Mouse (Mus musculus) lung, embryonic 16.5 days (tissue): ENCODE measurements at regions not wholly inside any gene's neighbourhood (a gene's known extent, or its start where the extent isn't known, plus 50 kb on each side); places are given as distances from the start of the nearest gene placed in this dataset.
A peak's percentile ranks its signal among the peaks of the same experiment; 100 is the strongest.

Source experiments
- ATAC-seq: fragments of 200-750 bp; cut with Nextera tagmentation; 2 replicates; pipeline ENCODE4 v1.8.0; 2017; ENCODE audit warnings: low read depth, mild to moderate bottlenecking, moderate library complexity
- H3K27ac ChIP-seq: fragments of 300-500 bp; sonication (generic); 2 replicates; pipeline ENCODE4 v1.5.1; 2014; ENCODE audit warnings: mild to moderate bottlenecking, control low read depth, low read length
- H3K27me3 ChIP-seq: fragments of 300-500 bp; sonication (generic); 2 replicates; pipeline ENCODE4 v1.6.1; 2014; ENCODE audit warnings: low read depth, low read length, mixed read lengths; ENCODE audit not compliant: control insufficient read depth, insufficient read depth
- H3K36me3 ChIP-seq: fragments of 300-500 bp; sonication (generic); 2 replicates; pipeline ENCODE4 v1.6.1; 2014; ENCODE audit warnings: low read length; ENCODE audit not compliant: control insufficient read depth, insufficient read depth
- H3K4me1 ChIP-seq: fragments of 300-500 bp; sonication (generic); replicated peaks from 2 replicates; pipeline ENCODE4 v1.6.1; 2014; ENCODE audit warnings: low read length, mixed read lengths; ENCODE audit not compliant: control insufficient read depth, insufficient read depth
- H3K4me2 ChIP-seq: fragments of 300-500 bp; sonication (generic); 2 replicates; pipeline ENCODE4 v1.6.1; 2014; ENCODE audit warnings: low read depth, low read length, control low read depth
- H3K4me3 ChIP-seq: fragments of 300-500 bp; sonication (generic); 2 replicates; pipeline ENCODE4 v1.5.1; 2014; ENCODE audit warnings: mild to moderate bottlenecking, low read length, control low read depth
- H3K9ac ChIP-seq: fragments of 300-500 bp; sonication (generic); 2 replicates; pipeline ENCODE4 v1.6.1; 2014; ENCODE audit warnings: low read length, control low read depth
- H3K9me3 ChIP-seq: fragments of 300-500 bp; sonication (generic); 2 replicates; pipeline ENCODE4 v1.6.1; 2016; ENCODE audit warnings: low read length; ENCODE audit not compliant: control insufficient read depth
- WGBS: fragments of 180-500 bp; shearing (Covaris S2); extraction: QIAGEN DNeasy Blood & Tissue Kit; methylation state at CpG from one replicate; pipeline ENCODE4 v1.1.7; 2014; 5-methylcytosine and 5-hydroxymethylcytosine counted together

DNA sequence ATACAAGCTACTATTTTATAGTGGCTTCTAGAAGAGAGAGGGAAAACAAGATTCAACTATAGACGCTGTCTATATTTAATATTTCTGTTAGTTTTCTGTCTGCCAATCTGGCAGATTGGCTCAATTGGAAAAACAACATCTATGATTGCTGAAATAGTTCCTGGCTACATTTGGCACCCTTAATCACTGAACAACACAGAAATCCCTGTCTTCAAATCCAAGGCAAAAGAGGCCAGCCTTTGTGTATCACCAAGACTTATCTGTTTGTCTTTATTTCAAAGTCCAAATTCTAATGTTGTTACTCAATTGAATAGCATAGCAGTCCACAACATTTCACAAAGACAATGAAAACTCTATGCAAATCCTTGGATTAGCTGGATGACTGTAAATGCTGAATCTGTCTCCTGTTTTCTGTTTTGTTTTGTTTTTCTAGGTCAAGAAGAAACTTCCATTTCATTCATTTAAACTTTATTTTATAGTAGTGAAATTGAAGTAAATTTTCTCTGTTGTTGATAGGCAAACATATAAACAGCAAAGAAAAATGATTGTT, 265.1 kb upstream of the Gm9747 start:
- no peaks in the 10 kb centered on the region for H3K4me1 ChIP-seq
- no peak overlapping the region for H3K9ac ChIP-seq
- H3K36me3 ChIP-seq, result no peaks in the 10 kb centered on the region
- H3K27me3 ChIP-seq, result no peaks in the 10 kb centered on the region
- no peak overlapping the region for H3K27ac ChIP-seq
- no peak overlapping the region for H3K4me2 ChIP-seq
- no peak overlapping the region for H3K4me3 ChIP-seq
- ATAC-seq, result no peak
- no peaks in the 10 kb centered on the region for H3K9me3 ChIP-seq
- WGBS, result 85% methylated on average over 1 of the region's 1 CpGs

DNA sequence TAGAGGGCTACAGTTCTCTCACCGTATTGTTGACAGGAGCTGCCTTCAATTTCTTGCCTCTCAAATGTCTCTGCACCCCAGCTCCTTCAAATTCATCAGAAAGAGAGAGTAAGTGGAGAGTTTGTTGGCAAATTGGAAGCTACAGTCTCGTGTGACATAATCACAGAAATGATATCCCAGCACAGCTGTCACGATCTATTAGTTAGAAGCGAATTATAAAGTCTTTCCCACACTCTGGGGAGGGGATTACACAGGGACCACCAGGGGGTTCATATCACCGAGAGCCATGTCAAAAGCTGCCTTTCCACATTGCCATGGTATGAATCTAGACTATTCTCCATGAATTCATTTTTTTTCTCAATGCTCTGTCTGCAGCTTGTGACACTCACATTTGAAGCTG, 260.3 kb upstream of the Gm9747 start:
- WGBS, result 78% methylated on average over 5 of the region's 5 CpGs
- H3K9ac ChIP-seq, result no peak overlapping the region
- no peaks in the 10 kb centered on the region for H3K4me1 ChIP-seq
- no peak overlapping the region for H3K27ac ChIP-seq
- H3K4me2 ChIP-seq, result no peak overlapping the region
- H3K27me3 ChIP-seq, result no peaks in the 10 kb centered on the region
- H3K9me3 ChIP-seq, result no peaks in the 10 kb centered on the region
- no peaks in the 10 kb centered on the region for H3K36me3 ChIP-seq
- no peak overlapping the region for H3K4me3 ChIP-seq
- ATAC-seq, result no peak

DNA sequence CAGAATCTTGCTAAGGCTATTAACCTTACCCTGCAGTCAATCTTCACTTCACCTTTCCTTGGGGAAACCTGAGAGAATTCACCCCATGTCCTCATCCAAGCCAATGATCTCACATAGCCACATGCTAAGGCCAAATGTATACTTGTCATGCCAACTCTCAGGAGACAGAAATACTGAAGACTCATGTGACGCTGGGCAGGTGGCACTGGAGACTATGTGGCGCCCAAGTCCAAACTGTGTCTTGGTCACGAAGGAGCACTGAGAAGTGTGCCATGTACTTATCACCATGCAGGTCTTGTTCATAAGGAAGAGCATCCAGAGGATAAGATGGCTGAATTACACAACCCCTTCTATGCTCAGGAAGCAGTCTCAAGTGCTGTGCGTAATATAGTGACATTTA, 259.4 kb upstream of the Gm9747 start:
- no peak overlapping the region for H3K27ac ChIP-seq
- H3K36me3 ChIP-seq, result no peaks in the 10 kb centered on the region
- no peak overlapping the region for H3K4me2 ChIP-seq
- ATAC-seq, result no peak
- H3K9ac ChIP-seq, result no peak overlapping the region
- H3K27me3 ChIP-seq, result no peaks in the 10 kb centered on the region
- H3K4me1 ChIP-seq, result no peaks in the 10 kb centered on the region
- 88% methylated on average over 4 of the region's 4 CpGs for WGBS
- H3K4me3 ChIP-seq, result no peak overlapping the region
- H3K9me3 ChIP-seq, result no peaks in the 10 kb centered on the region

DNA sequence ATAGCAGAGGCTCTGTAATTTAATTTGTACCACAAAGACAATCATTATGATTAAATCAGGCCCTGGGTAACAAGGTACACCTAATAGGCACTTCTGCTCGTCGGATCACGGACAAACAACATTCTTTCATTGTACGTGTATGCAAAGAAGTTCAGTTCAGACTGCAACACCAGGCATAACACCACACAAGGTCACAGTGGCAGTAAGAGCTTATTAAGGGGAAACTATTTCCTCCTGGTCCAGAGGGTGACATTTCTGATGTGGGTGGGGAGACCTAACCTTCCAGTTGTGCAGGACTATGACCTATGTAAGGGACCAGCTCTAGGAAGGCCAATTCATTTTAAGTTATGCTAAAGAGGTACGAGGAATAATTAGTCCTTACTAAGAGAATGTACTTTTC, 225.0 kb upstream of the Gm9747 start:
- Histone ChIP-seq H3K9me3 (no peaks in the 10 kb centered on the region), H3K27me3 (no peaks in the 10 kb centered on the region), H3K4me2 (no peak overlapping the region), H3K27ac (no peak overlapping the region), H3K36me3 (no peaks in the 10 kb centered on the region), H3K4me1 (no peaks in the 10 kb centered on the region), H3K4me3 (no peak overlapping the region), H3K9ac (no peak overlapping the region)
- 59% methylated on average over 5 of the region's 5 CpGs for WGBS
- no peak for ATAC-seq

- no peaks in the 10 kb centered on the region for H3K4me1 ChIP-seq
- no peak overlapping the region for H3K27ac ChIP-seq
- no peak overlapping the region for H3K4me2 ChIP-seq
- no peaks in the 10 kb centered on the region for H3K36me3 ChIP-seq
- no peaks in the 10 kb centered on the region for H3K9me3 ChIP-seq
- no peaks in the 10 kb centered on the region for H3K27me3 ChIP-seq
- no peak for ATAC-seq
- no peak overlapping the region for H3K9ac ChIP-seq
- WGBS, result 56% methylated on average over 4 of the region's 4 CpGs
- H3K4me3 ChIP-seq, result no peak overlapping the region
Measured at GRCm38 (mm10) chr1:82008805-82009204, 224.1 kb upstream of the Gm9747 start.

- Histone ChIP-seq H3K27ac (no peak overlapping the region), H3K4me2 (no peak overlapping the region), H3K36me3 (no peaks in the 10 kb centered on the region), H3K4me3 (no peak overlapping the region), H3K4me1 (no peaks in the 10 kb centered on the region), H3K9me3 (no peaks in the 10 kb centered on the region), H3K9ac (no peak overlapping the region), H3K27me3 (no peaks in the 10 kb centered on the region)
- no peak for ATAC-seq
- WGBS, result 63% methylated on average over 1 of the region's 1 CpGs
Measured at GRCm38 (mm10) chr1:82010995-82011394, 221.9 kb upstream of the Gm9747 start.

DNA sequence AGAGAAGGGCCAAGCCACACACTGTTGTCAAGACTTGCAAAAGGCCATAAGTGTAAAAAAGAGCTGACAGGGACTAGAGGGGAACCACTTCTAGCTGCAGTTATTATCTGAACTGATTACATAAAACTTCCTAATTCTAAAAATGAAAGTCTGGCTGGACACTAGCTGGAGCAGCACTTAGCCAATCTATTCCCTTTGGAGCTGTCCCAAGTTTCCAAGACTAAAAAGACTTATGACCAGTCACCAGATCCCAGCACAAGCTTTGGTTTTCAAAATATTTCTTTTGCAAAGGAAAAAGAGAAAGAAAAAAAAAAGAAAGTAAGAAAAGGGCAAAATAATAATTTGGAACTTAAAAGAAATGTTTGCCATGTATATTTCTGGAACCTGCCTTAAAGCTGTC, 217.6 kb upstream of the Gm9747 start:
- Histone ChIP-seq H3K9me3 (no peaks in the 10 kb centered on the region), H3K4me3 (no peak overlapping the region), H3K27me3 (no peaks in the 10 kb centered on the region), H3K36me3 (no peaks in the 10 kb centered on the region), H3K4me1 (no peaks in the 10 kb centered on the region), H3K4me2 (no peak overlapping the region), H3K27ac (no peak overlapping the region), H3K9ac (no peak overlapping the region)
- ATAC-seq, result no peak

- WGBS, result 73% methylated on average over 7 of the region's 7 CpGs
- no peak overlapping the region for H3K27ac ChIP-seq
- no peak for ATAC-seq
- H3K4me3 ChIP-seq, result no peak overlapping the region
- no peaks in the 10 kb centered on the region for H3K4me1 ChIP-seq
- no peaks in the 10 kb centered on the region for H3K36me3 ChIP-seq
- no peak overlapping the region for H3K4me2 ChIP-seq
- no peak overlapping the region for H3K9ac ChIP-seq
- H3K27me3 ChIP-seq, result no peaks in the 10 kb centered on the region
- no peaks in the 10 kb centered on the region for H3K9me3 ChIP-seq
Measured at GRCm38 (mm10) chr1:82018701-82019404, 214.1 kb upstream of the Gm9747 start.

DNA sequence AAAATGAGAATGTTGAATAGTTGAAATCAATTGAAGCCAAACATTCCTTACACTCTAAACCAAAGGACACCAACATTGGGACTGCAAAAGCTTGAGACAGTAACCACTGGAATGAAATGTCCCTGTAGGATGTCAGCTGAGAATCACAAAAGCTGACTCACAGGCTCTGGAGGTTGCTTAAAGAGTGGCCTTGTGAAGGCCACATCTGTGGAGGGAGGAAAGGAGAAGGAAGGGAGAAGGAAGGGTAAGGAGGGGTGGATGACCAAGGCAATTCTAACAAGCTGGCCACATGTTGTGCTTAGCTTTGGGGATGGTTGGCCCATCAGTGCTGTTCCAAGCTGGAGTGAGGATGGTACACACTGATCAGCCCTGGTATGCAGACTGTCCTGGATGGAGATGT, 205.2 kb upstream of the Gm9747 start:
- Histone ChIP-seq H3K9ac (no peak overlapping the region), H3K27ac (no peak overlapping the region), H3K27me3 (no peaks in the 10 kb centered on the region), H3K4me1 (peaks cover 6% of the 10 kb centered on the region), H3K4me3 (no peak overlapping the region), H3K36me3 (no peaks in the 10 kb centered on the region), H3K4me2 (no peak overlapping the region), H3K9me3 (no peaks in the 10 kb centered on the region)
- no peak for ATAC-seq

DNA sequence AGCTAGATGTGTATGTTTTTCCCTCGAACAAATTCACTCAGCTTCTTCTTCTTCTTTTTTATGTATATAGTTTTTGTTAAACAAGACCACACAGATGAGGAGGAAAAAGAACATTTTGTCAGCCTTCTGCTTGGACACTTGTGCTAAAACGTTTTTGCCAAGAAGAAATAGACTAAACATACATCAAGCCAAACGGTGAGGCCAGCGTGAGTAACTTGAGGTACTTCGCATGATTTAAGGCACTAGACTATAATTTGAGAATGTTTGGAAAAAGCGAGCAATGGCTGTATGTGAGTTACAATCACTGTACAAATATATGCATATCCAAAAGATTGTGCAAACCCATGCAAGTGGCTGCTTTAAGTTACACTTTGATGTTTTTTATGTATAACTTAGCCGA, 201.8 kb upstream of the Gm9747 start:
- WGBS, result 16% methylated on average over 7 of the region's 7 CpGs
- peak; percentile 68 for ATAC-seq
- no peak overlapping the region for H3K4me3 ChIP-seq
- peak overlapping the region; percentile 57; the same call in 1 of the 2 replicates for H3K27ac ChIP-seq
- no peaks in the 10 kb centered on the region for H3K9me3 ChIP-seq
- H3K27me3 ChIP-seq, result no peaks in the 10 kb centered on the region
- peaks cover 6% of the 10 kb centered on the region for H3K4me1 ChIP-seq
- H3K4me2 ChIP-seq, result no peak overlapping the region
- no peak overlapping the region for H3K9ac ChIP-seq
- no peaks in the 10 kb centered on the region for H3K36me3 ChIP-seq
